Mouse (Mus musculus): Measurements from ENCODE around the gene Mrps9.

GRCm38 (mm10) chr1:42887835-42888234 is 36.8 kb downstream of the Mrps9 start:
- TF ChIP-seq POLR2A (IDR thresholded peaks at IDR 0.05; ENCODE audit: borderline replicate concordance, insufficient read depth, low read length) = no peak
- TF ChIP-seq CTCF (IDR thresholded peaks at IDR 0.05; ENCODE audit: borderline replicate concordance, insufficient read depth, low read depth, low read length) = no peak

Data from cerebellum, adult 2 months (tissue).